Mouse (Mus musculus) MEL (cell line): ENCODE results near the gene Spib.

Source experiments
- EP300 ChIP-seq, 2 experiments: IDR thresholded peaks; 2 replicates each; pipeline ENCODE4 v1.6.1; 2011; ENCODE audit warnings: improper control_type of control experiment in 2 of 2, low read length in 2 of 2, low read depth in 1 of 2, mild to moderate bottlenecking in 1 of 2
- ETS1 ChIP-seq: IDR thresholded peaks from 2 replicates; pipeline ENCODE4 v1.6.1; 2012; ENCODE audit warnings: low read depth, mild to moderate bottlenecking, inconsistent platforms, low read length, improper control_type of control experiment, moderate library complexity
- MAFK ChIP-seq: IDR thresholded peaks from 2 replicates; pipeline ENCODE4 v1.6.1; 2011; ENCODE audit warnings: low read depth, mild to moderate bottlenecking, low read length, improper control_type of control experiment, borderline replicate concordance
- TBP ChIP-seq: IDR thresholded peaks from 2 replicates; pipeline ENCODE4 v1.8.0; 2011; ENCODE audit warnings: low read depth, low read length, improper control_type of control experiment

DNA sequence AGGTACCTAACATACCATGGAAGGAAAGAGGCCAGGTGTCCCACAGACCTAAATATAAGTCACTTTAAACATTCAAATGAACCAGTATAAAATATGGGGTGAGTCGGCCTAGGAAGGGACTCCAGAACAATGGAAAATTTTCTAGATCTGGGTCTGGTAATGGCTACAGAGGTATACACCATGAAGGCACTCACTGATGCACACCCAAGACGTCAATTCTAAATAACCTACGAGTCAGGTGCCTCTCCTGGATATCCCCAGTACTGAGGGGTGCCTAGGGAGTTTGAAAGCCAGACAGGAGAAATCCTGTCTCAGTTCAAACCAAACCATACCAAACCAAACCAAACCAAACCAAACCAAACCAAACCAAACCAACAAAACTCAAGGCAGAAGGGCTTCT lies 1.4 kb downstream of the Spib start:
- TF ChIP-seq MAFK = no peak
- no peak for TF ChIP-seq ETS1
- no peak for TF ChIP-seq EP300 (IDR thresholded peaks at IDR 0.05; ENCODE audit: low read depth in 1 of 2, low read length in 2 of 2)
- no peak for TF ChIP-seq TBP
